Mouse (Mus musculus) CH12.LX (cell line): Measurements from ENCODE around the gene Fam83f. TPM values are rescaled to one million over a fixed set of nuclear protein-coding genes. Genes with fewer than 3 reads are reported as not detected.

Source experiments
- DNase-seq: peaks from one replicate; pipeline ENCODE4 v3.0.0-alpha.2; 2013; ENCODE audit errors: extremely low read depth
- H3K27ac ChIP-seq: 2 replicates; pipeline ENCODE4 v1.5.1; 2012; ENCODE audit warnings: low read depth, mild to moderate bottlenecking, control low read depth, moderate library complexity; ENCODE audit not compliant: insufficient read depth
- H3K27me3 ChIP-seq: replicated peaks from 2 replicates; pipeline ENCODE3; 2012; ENCODE audit warnings: inconsistent platforms
- H3K36me3 ChIP-seq, 2 experiments: replicated peaks in 1 of 2; 2 replicates each; pipeline versions ENCODE3 to v1.6.1; 2012; ENCODE audit warnings: inconsistent platforms in 1 of 2, low read length in 1 of 2, mild to moderate bottlenecking in 1 of 2, mixed read lengths in 1 of 2, moderate library complexity in 1 of 2; ENCODE audit not compliant: control insufficient read depth in 1 of 2, insufficient read depth in 1 of 2
- H3K4me1 ChIP-seq, 2 experiments: 2 replicates each; pipeline ENCODE4 v1.6.1; 2012; ENCODE audit warnings: inconsistent platforms in 1 of 2, moderate library complexity in 1 of 2; ENCODE audit not compliant: insufficient read depth in 2 of 2, control insufficient read depth in 1 of 2
- H3K4me2 ChIP-seq: 2 replicates; pipeline ENCODE4 v1.6.1; 2012; ENCODE audit warnings: low read depth, mild to moderate bottlenecking, control low read depth; ENCODE audit not compliant: poor library complexity, insufficient read depth, severe bottlenecking
- H3K4me3 ChIP-seq, 3 experiments: fragments of 150-350 bp in 1 of 3; sonication (generic) in 1 of 3; replicated peaks in 1 of 3; 2 replicates each; pipeline versions ENCODE3 to v1.5.1; 2011 to 2012; ENCODE audit warnings: low read depth in 2 of 3, low read length in 2 of 3, mild to moderate bottlenecking in 2 of 3, moderate library complexity in 2 of 3, control low read depth in 1 of 3, improper control_type of control experiment in 1 of 3, inconsistent platforms in 1 of 3, mixed read lengths in 1 of 3; ENCODE audit not compliant: poor library complexity in 1 of 3
- H3K79me2 ChIP-seq: replicated peaks from 2 replicates; pipeline ENCODE4 v1.6.1; 2012; ENCODE audit warnings: mild to moderate bottlenecking, moderate library complexity; ENCODE audit not compliant: control insufficient read depth, poor library complexity, insufficient read depth, severe bottlenecking; ENCODE audit errors: extremely low read depth
- H3K9ac ChIP-seq: 2 replicates; pipeline ENCODE4 v1.6.1; 2012; ENCODE audit warnings: low read depth, mild to moderate bottlenecking, control low read depth, moderate library complexity; ENCODE audit not compliant: insufficient read depth
- H3K9me3 ChIP-seq: replicated peaks from 2 replicates; pipeline ENCODE3; 2012; ENCODE audit warnings: low read length, inconsistent platforms, mixed read lengths
- BHLHE40 ChIP-seq: IDR thresholded peaks from 2 replicates; pipeline ENCODE4 v1.6.1; 2011; ENCODE audit warnings: mild to moderate bottlenecking, low read depth, low read length, improper control_type of control experiment
- CHD1 ChIP-seq: IDR thresholded peaks from 2 replicates; pipeline ENCODE4 v1.6.1; 2012; ENCODE audit warnings: low read depth, low read length, improper control_type of control experiment, inconsistent platforms
- CTCF ChIP-seq, 2 experiments: IDR thresholded peaks in 1 of 2; conservative IDR thresholded peaks in 1 of 2; 2 replicates each; pipeline ENCODE4 v1.5.1; 2011 to 2012; ENCODE audit warnings: low read depth in 2 of 2, low read length in 2 of 2, improper control_type of control experiment in 1 of 2, inconsistent platforms in 1 of 2, mild to moderate bottlenecking in 1 of 2, moderate library complexity in 1 of 2
- E2F4 ChIP-seq: IDR thresholded peaks from 2 replicates; pipeline ENCODE4 v1.6.1; 2011; ENCODE audit warnings: low read depth, low read length, improper control_type of control experiment; ENCODE audit not compliant: insufficient replicate concordance
- GABPA ChIP-seq: IDR thresholded peaks from 2 replicates; pipeline ENCODE4 v1.6.1; 2012; ENCODE audit warnings: low read depth, low read length, improper control_type of control experiment, inconsistent platforms; ENCODE audit not compliant: insufficient replicate concordance
- HCFC1 ChIP-seq: IDR thresholded peaks from 2 replicates; pipeline ENCODE4 v1.6.1; 2012; ENCODE audit warnings: low read depth, mild to moderate bottlenecking, inconsistent platforms, low read length, improper control_type of control experiment
- IRF4 ChIP-seq: IDR thresholded peaks from 2 replicates; pipeline ENCODE4 v1.6.1; 2014; ENCODE audit warnings: low read depth, mild to moderate bottlenecking, inconsistent platforms, low read length, improper control_type of control experiment
- JUN ChIP-seq: IDR thresholded peaks from 2 replicates; pipeline ENCODE4 v1.6.1; 2011; ENCODE audit warnings: low read depth, mild to moderate bottlenecking, low read length, improper control_type of control experiment, moderate library complexity; ENCODE audit not compliant: insufficient read depth
- JUND ChIP-seq: conservative IDR thresholded peaks from 2 replicates; pipeline ENCODE4 v1.6.1; 2011; ENCODE audit warnings: low read depth, low read length, improper control_type of control experiment
- MYC ChIP-seq: IDR thresholded peaks from 2 replicates; pipeline ENCODE4 v1.6.1; 2011; ENCODE audit warnings: low read depth, mild to moderate bottlenecking, improper control_type of control experiment, low read length
- NRF1 ChIP-seq: IDR thresholded peaks from 2 replicates; pipeline ENCODE4 v1.6.1; 2014; ENCODE audit warnings: low read depth, mild to moderate bottlenecking, inconsistent platforms, low read length, improper control_type of control experiment, moderate library complexity
- PAX5 ChIP-seq: IDR thresholded peaks from 2 replicates; pipeline ENCODE4 v1.6.1; 2012; ENCODE audit warnings: low read length, inconsistent platforms, mixed read lengths
- RCOR1 ChIP-seq: conservative IDR thresholded peaks from 2 replicates; pipeline ENCODE4 v1.6.1; 2012; ENCODE audit warnings: low read depth, mild to moderate bottlenecking, inconsistent platforms, low read length, improper control_type of control experiment
- SIN3A ChIP-seq: IDR thresholded peaks from 2 replicates; pipeline ENCODE4 v1.6.1; 2012; ENCODE audit warnings: low read length, improper control_type of control experiment, inconsistent platforms
- TCF12 ChIP-seq: IDR thresholded peaks from 2 replicates; pipeline ENCODE4 v1.6.1; 2014; ENCODE audit warnings: low read depth, mild to moderate bottlenecking, inconsistent platforms, low read length, improper control_type of control experiment
- USF2 ChIP-seq: conservative IDR thresholded peaks from 2 replicates; pipeline ENCODE4 v1.6.1; 2011; ENCODE audit warnings: low read depth, low read length, improper control_type of control experiment
- ZC3H11A ChIP-seq: IDR thresholded peaks from 2 replicates; pipeline ENCODE4 v1.6.1; 2012; ENCODE audit warnings: low read depth, mild to moderate bottlenecking, inconsistent platforms, low read length, improper control_type of control experiment
- ZMIZ1 ChIP-seq: IDR thresholded peaks from 2 replicates; pipeline ENCODE4 v1.6.1; 2012; ENCODE audit warnings: low read depth, mild to moderate bottlenecking, inconsistent platforms, low read length, improper control_type of control experiment
- ZNF384 ChIP-seq: IDR thresholded peaks from 2 replicates; pipeline ENCODE4 v1.6.1; 2012; ENCODE audit warnings: low read depth, low read length, improper control_type of control experiment, inconsistent platforms
- dilution Hi-C: fragments of 300-500 bp; cut with MboI; formaldehyde crosslinking; loops from 2 replicates; pipeline ENCODE4 v1.14.3; 2020; ENCODE audit warnings: low sequenced_read_pairs; ENCODE audit not compliant: extremely low pct_unique_long_range_greater_than_20kb, extremely low pct_ligation_motif_present
- in situ Hi-C: fragments of 300-500 bp; cut with MboI; formaldehyde crosslinking; loops from 3 replicates; pipeline ENCODE4 v1.14.3; 2019; ENCODE audit warnings: low sequenced_read_pairs, low pct_ligation_motif_present, low pct_unique_long_range_greater_than_20kb, mixed read lengths
- polyA plus RNA-seq: library from polyadenylated mRNA; unstranded; fragments of >175 nt; gene quantifications from 2 replicates; pipeline ENCODE4 v1.2.1, GENCODE M21; 2012; ENCODE audit warnings: low read depth; ENCODE audit not compliant: insufficient read length
- total RNA-seq, 2 experiments: library from RNA; depleted of rRNA; stranded (reverse); fragments of 300-350 nt in 1 of 2; fragments of >200 nt in 1 of 2; gene quantifications; 2 replicates each; pipeline ENCODE4 v1.2.3; 2012 to 2014

The Fam83f gene
- total and polyA plus RNA-seq, 3 experiments, result 0.08 to 0.27 (median 0.20) TPM

DNA sequence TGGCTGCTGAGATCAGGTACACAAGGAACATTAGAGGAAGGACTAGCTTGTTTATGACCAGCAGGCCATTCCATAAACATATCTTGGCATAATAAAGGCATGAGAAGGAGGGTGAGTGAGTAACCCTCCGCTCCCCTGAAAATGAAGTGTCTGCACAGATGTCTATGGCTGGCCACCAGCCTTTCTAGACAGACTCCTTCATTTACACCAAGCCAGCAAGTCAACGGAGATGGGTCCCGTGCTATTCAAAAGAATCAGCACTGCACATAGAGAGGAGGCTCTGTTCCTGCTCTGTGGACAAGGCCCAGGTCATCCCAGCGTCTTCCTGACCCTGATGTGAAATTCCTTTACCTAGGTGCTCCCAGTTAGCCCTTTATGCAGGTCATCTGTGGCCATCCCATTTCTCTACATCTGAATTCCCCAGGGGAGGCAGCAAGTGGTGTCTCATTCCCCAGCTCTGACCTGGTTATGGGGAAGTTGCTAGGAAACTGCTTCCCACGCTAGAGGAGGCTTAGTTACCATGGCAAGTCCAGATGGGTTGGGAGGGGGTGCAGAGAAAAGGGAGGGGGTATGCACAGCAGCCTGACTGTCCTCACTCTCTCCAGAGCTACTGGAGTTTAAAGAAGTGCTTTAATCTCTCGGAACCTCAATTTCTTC is 12.7 kb upstream of the Fam83f start:
- H3K4me1 ChIP-seq, result peaks cover 6 to 11% of the 10 kb centered on the region in 2 experiments; a peak in 3 of 4 replicates
- in situ Hi-C loops (no loop called here), dilution Hi-C loops (no loop called here)
- H3K27ac ChIP-seq, result no peak overlapping the region
- no peaks in the 10 kb centered on the region for H3K9me3 ChIP-seq
- H3K27me3 ChIP-seq, result peaks cover 4% of the 10 kb centered on the region
- no peak overlapping the region for H3K9ac ChIP-seq
- no peak overlapping the region for H3K4me3 ChIP-seq
- no peak overlapping the region for H3K4me2 ChIP-seq
- no peak for TF ChIP-seq E2F4
- TF ChIP-seq TCF12, result no peak
- TF ChIP-seq SIN3A, result no peak
- TF ChIP-seq CTCF (conservative IDR thresholded peaks at IDR 0.05 in 1 of 2, IDR thresholded peaks at IDR 0.05 in 1 of 2; ENCODE audit: low read depth in 2 of 2, low read length in 2 of 2), result no peak
- no peak for TF ChIP-seq ZMIZ1
- TF ChIP-seq JUN, result no peak
- no peak for TF ChIP-seq USF2
- no peak for TF ChIP-seq JUND
- TF ChIP-seq NRF1, result no peak
- no peak for TF ChIP-seq MYC
- TF ChIP-seq RCOR1, result no peak
- DNase-seq, result no peak
- H3K79me2 ChIP-seq, result no peaks in the 10 kb centered on the region
- H3K36me3 ChIP-seq, result no peaks in the 10 kb centered on the region

DNA sequence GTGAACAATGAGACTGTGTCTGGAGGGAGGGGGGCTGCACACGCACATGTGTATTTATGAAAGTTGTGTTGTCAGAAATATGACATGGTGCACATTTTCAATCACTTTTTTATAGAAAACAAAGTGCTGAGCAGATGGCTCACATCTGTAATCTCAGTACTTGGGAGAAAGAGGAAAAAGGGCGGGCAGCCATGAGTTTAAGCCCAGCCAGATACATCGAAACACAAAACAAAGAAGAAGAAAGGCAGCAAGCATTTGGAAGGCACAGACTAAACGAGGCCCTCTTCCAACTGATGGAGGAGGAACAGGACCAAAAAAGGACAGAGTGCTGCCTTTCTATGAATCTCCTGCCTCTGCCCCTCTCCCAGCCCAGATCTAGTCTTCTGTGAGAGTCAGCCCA is 10.7 kb upstream of the Fam83f start:
- Histone ChIP-seq H3K4me2 (no peak overlapping the region), H3K36me3 (no peaks in the 10 kb centered on the region), H3K9ac (no peak overlapping the region), H3K9me3 (no peaks in the 10 kb centered on the region), H3K27ac (no peak overlapping the region), H3K79me2 (no peaks in the 10 kb centered on the region), H3K4me1 (0 out of 4 replicates have a peak, but pooled peaks cover 0 to 2% of the 10 kb centered on the region in 2 experiments), H3K4me3 (no peak overlapping the region), H3K27me3 (peaks cover 4% of the 10 kb centered on the region)
- in situ Hi-C loops (no loop called here), dilution Hi-C loops (no loop called here)
- DNase-seq, result no peak
- no peak for TF ChIP-seq HCFC1
- TF ChIP-seq ZC3H11A, result no peak
- no peak for TF ChIP-seq ZNF384
- no peak for TF ChIP-seq GABPA
- TF ChIP-seq IRF4, result no peak
- TF ChIP-seq PAX5, result no peak
- TF ChIP-seq JUND, result no peak
- TF ChIP-seq BHLHE40, result no peak
- TF ChIP-seq ZMIZ1, result no peak
- no peak for TF ChIP-seq CHD1
- TF ChIP-seq E2F4, result no peak
- TF ChIP-seq TCF12, result no peak
